Mouse (Mus musculus): ENCODE measurements around the gene Olfr1163. TPM values are rescaled to one million over a fixed set of nuclear protein-coding genes. Genes with fewer than 3 reads are reported as not detected.
"Not testable (repeated sequence)": the region's sequence is repeated elsewhere in the genome, so short reads cannot be mapped to it uniquely, and the experiment has no call there.

The Olfr1163 gene
- not detected in 2 replicates for polyA plus RNA-seq (2012; rRNA removed)

DNA sequence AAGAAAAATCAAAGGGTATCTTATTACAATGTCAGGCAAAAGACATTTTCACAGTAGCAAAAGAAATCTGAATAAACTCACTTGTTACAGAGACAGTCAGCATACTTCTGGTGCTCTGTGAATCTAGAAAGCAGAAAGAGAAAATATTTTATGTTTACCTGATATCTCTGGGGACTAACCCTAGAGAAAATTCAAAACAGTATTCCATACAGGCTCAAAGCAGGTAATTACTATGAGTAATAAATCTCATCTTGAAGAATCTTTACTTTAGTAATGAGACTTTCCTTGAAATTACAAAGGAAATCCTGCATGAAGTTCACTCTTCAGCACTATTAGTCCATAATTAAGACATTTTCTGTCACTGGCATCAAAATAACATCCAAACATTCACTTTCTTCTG lies at the start of gene Olfr1163:
Gene Olfr1163 (minus strand): TSS at position 101 of the 400 bp plus-strand sequence.
- Histone ChIP-seq H3K4me1 (ENCODE audit: control insufficient read depth, insufficient read depth, low read length) (no peaks in the 10 kb centered on the region), H3K36me3 (ENCODE audit: control insufficient read depth, insufficient read depth, low read length) (no peaks in the 10 kb centered on the region), H3K4me3 (ENCODE audit: control insufficient read depth, low read depth, low read length) (no peak within 1 kb of the TSS), H3K27ac (ENCODE audit: control insufficient read depth, insufficient read depth, low read depth, low read length) (no peak within 1 kb of the TSS), H3K27me3 (ENCODE audit: control insufficient read depth, insufficient read depth, low read length) (no peaks in the 10 kb centered on the region)
- TF ChIP-seq CTCF (IDR thresholded peaks at IDR 0.05; ENCODE audit: control insufficient read depth, insufficient read depth, insufficient replicate concordance, low read depth, low read length) (no peak), POLR2A (IDR thresholded peaks at IDR 0.05; ENCODE audit: control insufficient read depth, low read depth, low read length) (no peak)

DNA sequence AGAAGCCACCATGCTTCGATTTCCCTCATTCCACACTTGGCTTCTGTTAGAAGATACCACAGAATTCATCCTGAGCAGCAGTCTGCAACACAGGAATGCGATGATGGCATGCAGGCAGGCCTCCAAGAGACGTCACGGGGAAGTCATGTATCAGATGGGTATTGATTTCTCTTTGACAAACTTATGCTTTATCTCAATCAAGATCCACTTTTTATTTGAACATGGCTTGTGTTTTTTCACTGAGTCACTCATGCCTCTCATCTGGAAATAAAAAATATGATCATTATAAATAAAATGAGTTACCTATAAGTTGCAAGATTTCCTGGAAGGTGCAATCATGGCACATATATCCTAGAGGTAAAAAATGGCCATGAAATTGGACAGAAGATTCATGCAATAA lies 22.2 kb upstream of the Olfr1163 start, which contains the start of gene Olfr1164:
Gene Olfr1164 (minus strand): TSS at position 101 of the 400 bp plus-strand sequence.
- no peaks in the 10 kb centered on the region for H3K4me1 ChIP-seq (ENCODE audit: control insufficient read depth, insufficient read depth, low read length)
- H3K27ac ChIP-seq (ENCODE audit: control insufficient read depth, insufficient read depth, low read depth, low read length): no peak within 1 kb of the TSS
- H3K36me3 ChIP-seq (ENCODE audit: control insufficient read depth, insufficient read depth, low read length): no peaks in the 10 kb centered on the region
- H3K4me3 ChIP-seq (ENCODE audit: control insufficient read depth, low read depth, low read length): no peak within 1 kb of the TSS
- TF ChIP-seq CTCF (IDR thresholded peaks at IDR 0.05; ENCODE audit: control insufficient read depth, insufficient read depth, insufficient replicate concordance, low read depth, low read length): no peak
- H3K27me3 ChIP-seq (ENCODE audit: control insufficient read depth, insufficient read depth, low read length): no peaks in the 10 kb centered on the region

DNA sequence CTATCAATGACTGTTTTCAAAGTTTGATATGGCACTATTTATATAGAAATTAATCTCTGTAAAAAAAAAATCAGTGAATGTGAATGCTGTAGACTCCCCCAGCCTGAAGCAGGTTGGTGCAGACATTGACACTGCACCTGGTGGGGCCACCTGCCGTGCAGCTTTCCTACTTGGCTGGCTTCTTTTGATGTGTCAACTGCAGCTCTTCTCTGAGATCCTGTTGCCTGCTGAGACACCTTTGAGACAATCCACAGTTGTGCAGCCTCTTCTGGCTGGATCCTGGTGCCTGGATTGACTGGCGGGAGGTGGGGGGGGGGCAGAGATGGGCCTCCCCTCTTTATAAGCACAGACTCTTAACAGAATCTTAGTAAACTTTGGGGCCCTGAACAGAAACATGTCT lies 8.0 kb downstream of the Olfr1163 start:
- H3K27me3 ChIP-seq (ENCODE audit: control insufficient read depth, insufficient read depth, low read length): no peaks in the 10 kb centered on the region
- no peaks in the 10 kb centered on the region for H3K4me1 ChIP-seq (ENCODE audit: control insufficient read depth, insufficient read depth, low read length)
- no peak for TF ChIP-seq CTCF (IDR thresholded peaks at IDR 0.05; ENCODE audit: control insufficient read depth, insufficient read depth, insufficient replicate concordance, low read depth, low read length)
- TF ChIP-seq POLR2A (IDR thresholded peaks at IDR 0.05; ENCODE audit: control insufficient read depth, low read depth, low read length): no peak
- no peak overlapping the region for H3K27ac ChIP-seq (ENCODE audit: control insufficient read depth, insufficient read depth, low read depth, low read length)
- no peak overlapping the region for H3K4me3 ChIP-seq (ENCODE audit: control insufficient read depth, low read depth, low read length)
- no peaks in the 10 kb centered on the region for H3K36me3 ChIP-seq (ENCODE audit: control insufficient read depth, insufficient read depth, low read length)

DNA sequence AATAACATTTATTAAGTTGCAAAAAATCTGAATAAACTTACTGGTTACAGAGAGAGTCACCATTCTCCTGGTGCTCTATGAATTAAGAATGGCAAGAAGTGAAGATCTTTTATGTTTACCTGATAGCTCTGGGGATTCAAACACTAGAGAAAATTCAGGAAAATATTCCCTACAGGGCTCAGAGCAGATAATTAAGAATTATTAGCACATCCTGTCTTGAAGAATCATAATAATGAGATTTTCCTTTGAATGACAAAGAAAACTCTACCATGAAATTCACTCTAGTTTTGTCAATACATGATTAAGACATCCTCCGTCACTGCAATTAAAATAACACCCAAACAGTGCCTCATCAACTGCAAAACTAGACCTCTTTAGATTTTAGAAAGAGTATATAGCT lies 20.6 kb downstream of the Olfr1163 start, which contains the start of gene Olfr1162:
Gene Olfr1162 (minus strand): TSS at position 101 of the 400 bp plus-strand sequence.
- Histone ChIP-seq H3K27me3 (ENCODE audit: control insufficient read depth, insufficient read depth, low read length) (no peaks in the 10 kb centered on the region), H3K4me1 (ENCODE audit: control insufficient read depth, insufficient read depth, low read length) (no peaks in the 10 kb centered on the region), H3K27ac (ENCODE audit: control insufficient read depth, insufficient read depth, low read depth, low read length) (no peak within 1 kb of the TSS), H3K4me3 (ENCODE audit: control insufficient read depth, low read depth, low read length) (no peak within 1 kb of the TSS), H3K36me3 (ENCODE audit: control insufficient read depth, insufficient read depth, low read length) (no peaks in the 10 kb centered on the region)
- TF ChIP-seq CTCF (IDR thresholded peaks at IDR 0.05; ENCODE audit: control insufficient read depth, insufficient read depth, insufficient replicate concordance, low read depth, low read length) (no peak), POLR2A (IDR thresholded peaks at IDR 0.05; ENCODE audit: control insufficient read depth, low read depth, low read length) (no peak)

DNA sequence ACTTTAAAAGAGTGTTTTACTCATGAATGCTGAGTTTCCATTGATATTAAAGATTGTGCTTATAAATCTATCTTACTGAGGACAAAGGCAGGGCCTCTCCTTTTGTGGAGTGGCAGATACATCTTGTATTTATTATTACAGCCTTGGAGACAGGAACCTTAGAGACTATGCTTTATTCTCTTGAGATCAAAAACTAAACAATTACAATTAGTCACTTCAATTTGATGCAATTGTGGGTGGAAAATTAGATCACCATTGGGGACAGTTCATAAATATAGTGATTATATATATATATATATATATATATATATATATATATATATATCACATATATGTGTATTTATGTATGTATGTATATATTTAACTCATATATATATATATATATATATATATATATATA lies 34.0 kb downstream of the Olfr1163 start, which contains the start of gene Olfr73:
Gene Olfr73 (minus strand): TSS at position 101 of the 400 bp plus-strand sequence.
- H3K4me1 ChIP-seq (ENCODE audit: control insufficient read depth, insufficient read depth, low read length): no peaks in the 10 kb centered on the region
- TF ChIP-seq POLR2A (IDR thresholded peaks at IDR 0.05; ENCODE audit: control insufficient read depth, low read depth, low read length): no peak
- TF ChIP-seq CTCF (IDR thresholded peaks at IDR 0.05; ENCODE audit: control insufficient read depth, insufficient read depth, insufficient replicate concordance, low read depth, low read length): no peak
- H3K27ac ChIP-seq (ENCODE audit: control insufficient read depth, insufficient read depth, low read depth, low read length): no peak within 1 kb of the TSS
- H3K36me3 ChIP-seq (ENCODE audit: control insufficient read depth, insufficient read depth, low read length): no peaks in the 10 kb centered on the region
- no peaks in the 10 kb centered on the region for H3K27me3 ChIP-seq (ENCODE audit: control insufficient read depth, insufficient read depth, low read length)
- H3K4me3 ChIP-seq (ENCODE audit: control insufficient read depth, low read depth, low read length): no peak within 1 kb of the TSS

DNA sequence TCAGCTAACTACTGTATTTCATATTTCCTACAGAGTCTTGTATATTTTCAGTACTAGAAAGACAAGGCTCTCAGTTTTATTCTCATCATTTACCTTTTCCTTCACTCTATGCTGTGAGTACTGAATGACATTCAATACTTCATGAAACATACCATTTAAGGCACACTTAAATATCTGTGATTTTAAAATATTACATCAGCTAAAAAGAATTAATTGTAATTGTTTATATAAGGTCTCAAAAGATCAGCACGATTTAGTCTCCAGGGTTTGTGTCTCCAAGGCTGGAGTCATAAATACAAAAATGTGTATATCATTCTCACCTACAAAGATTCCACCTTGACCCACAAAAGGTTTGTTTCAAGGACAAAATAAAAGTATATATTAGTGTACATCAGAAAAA lies 49.2 kb downstream of the Olfr1163 start, which contains the start of gene Olfr1161:
Gene Olfr1161 (plus strand): TSS at position 301 of the 400 bp plus-strand sequence.
- H3K4me1 ChIP-seq (ENCODE audit: control insufficient read depth, insufficient read depth, low read length); H3K27ac ChIP-seq (ENCODE audit: control insufficient read depth, insufficient read depth, low read depth, low read length); H3K27me3 ChIP-seq (ENCODE audit: control insufficient read depth, insufficient read depth, low read length); H3K4me3 ChIP-seq (ENCODE audit: control insufficient read depth, low read depth, low read length); H3K36me3 ChIP-seq (ENCODE audit: control insufficient read depth, insufficient read depth, low read length): not testable (repeated sequence)

Other genes starting within 250 kb of the Olfr1163 start
- not detected in 2 replicates for gene Olfr1148, start 241.3 kb downstream of the Olfr1163 start, polyA plus RNA-seq (2012; rRNA removed)
- not detected in 2 replicates for gene Olfr1150-ps1, start 227.8 kb downstream of the Olfr1163 start, polyA plus RNA-seq (2012; rRNA removed)
- gene Olfr1151, start 216.0 kb downstream of the Olfr1163 start, polyA plus RNA-seq (2012; rRNA removed): not detected in 2 replicates
- not detected in 2 replicates for gene Olfr1152, start 205.3 kb downstream of the Olfr1163 start, polyA plus RNA-seq (2012; rRNA removed)
- not detected in 2 replicates for gene Olfr1153, start 176.9 kb downstream of the Olfr1163 start, polyA plus RNA-seq (2012; rRNA removed)
- not detected in 2 replicates for gene Olfr1154, start 166.7 kb downstream of the Olfr1163 start, polyA plus RNA-seq (2012; rRNA removed)
- gene Olfr1155, start 126.7 kb downstream of the Olfr1163 start, polyA plus RNA-seq (2012; rRNA removed): not detected in 2 replicates
- not detected in 2 replicates for gene Olfr1156, start 118.7 kb downstream of the Olfr1163 start, polyA plus RNA-seq (2012; rRNA removed)
- not detected in 2 replicates for gene Olfr1157, start 103.5 kb downstream of the Olfr1163 start, polyA plus RNA-seq (2012; rRNA removed)
- gene Olfr74, start 97.2 kb downstream of the Olfr1163 start, polyA plus RNA-seq (2012; rRNA removed): not detected in 2 replicates
- not detected in 2 replicates for gene Olfr1158, start 81.7 kb downstream of the Olfr1163 start, polyA plus RNA-seq (2012; rRNA removed)
- not detected in 2 replicates for gene Olfr1160, start 63.6 kb downstream of the Olfr1163 start, polyA plus RNA-seq (2012; rRNA removed)
- gene Olfr1161, start 49.1 kb downstream of the Olfr1163 start, polyA plus RNA-seq (2012; rRNA removed): not detected in 2 replicates
- not detected in 2 replicates for gene Olfr73, start 34.1 kb downstream of the Olfr1163 start, polyA plus RNA-seq (2012; rRNA removed)
- gene Olfr1162, start 20.7 kb downstream of the Olfr1163 start, polyA plus RNA-seq (2012; rRNA removed): not detected in 2 replicates
- not detected in 2 replicates for gene Olfr1164, start 22.1 kb upstream of the Olfr1163 start, polyA plus RNA-seq (2012; rRNA removed)
- not detected in 2 replicates for gene Olfr1166, start 56.4 kb upstream of the Olfr1163 start, polyA plus RNA-seq (2012; rRNA removed)
- not detected in 2 replicates for gene Olfr1167, start 83.4 kb upstream of the Olfr1163 start, polyA plus RNA-seq (2012; rRNA removed)
- not detected in 2 replicates for gene Olfr1168, start 110.0 kb upstream of the Olfr1163 start, polyA plus RNA-seq (2012; rRNA removed)
- gene Olfr1170, start 156.5 kb upstream of the Olfr1163 start, polyA plus RNA-seq (2012; rRNA removed): not detected in 2 replicates
- gene Olfr1173, start 208.0 kb upstream of the Olfr1163 start, polyA plus RNA-seq (2012; rRNA removed): not detected in 2 replicates
- not detected in 2 replicates for gene Olfr1174-ps, start 243.3 kb upstream of the Olfr1163 start, polyA plus RNA-seq (2012; rRNA removed)